Mouse (Mus musculus) embryonic stem cell, embryonic (primary cell): ENCODE data around the gene Neurog1.

ENCODE experiments used
- CTCF ChIA-PET, 4 experiments: fragments of 300-600 bp in 2 of 4; fragments of 350-600 bp in 2 of 4; sonication (Branson Sonifier 250); formaldehyde crosslinking; loops; one replicate each; lab custom pipeline; 2022; ENCODE audit warnings: inconsistent platforms in 2 of 4; lab: Charles Lee
- POLR2A ChIA-PET, 4 experiments: fragments of 300-600 bp in 2 of 4; fragments of 350-600 bp in 2 of 4; sonication (Branson Sonifier 250); formaldehyde crosslinking; loops; one replicate each; lab custom pipeline; 2022; ENCODE audit warnings: antibody characterized with exemption in 4 of 4, inconsistent platforms in 1 of 4; lab: Charles Lee

Neurog1 gene

DNA sequence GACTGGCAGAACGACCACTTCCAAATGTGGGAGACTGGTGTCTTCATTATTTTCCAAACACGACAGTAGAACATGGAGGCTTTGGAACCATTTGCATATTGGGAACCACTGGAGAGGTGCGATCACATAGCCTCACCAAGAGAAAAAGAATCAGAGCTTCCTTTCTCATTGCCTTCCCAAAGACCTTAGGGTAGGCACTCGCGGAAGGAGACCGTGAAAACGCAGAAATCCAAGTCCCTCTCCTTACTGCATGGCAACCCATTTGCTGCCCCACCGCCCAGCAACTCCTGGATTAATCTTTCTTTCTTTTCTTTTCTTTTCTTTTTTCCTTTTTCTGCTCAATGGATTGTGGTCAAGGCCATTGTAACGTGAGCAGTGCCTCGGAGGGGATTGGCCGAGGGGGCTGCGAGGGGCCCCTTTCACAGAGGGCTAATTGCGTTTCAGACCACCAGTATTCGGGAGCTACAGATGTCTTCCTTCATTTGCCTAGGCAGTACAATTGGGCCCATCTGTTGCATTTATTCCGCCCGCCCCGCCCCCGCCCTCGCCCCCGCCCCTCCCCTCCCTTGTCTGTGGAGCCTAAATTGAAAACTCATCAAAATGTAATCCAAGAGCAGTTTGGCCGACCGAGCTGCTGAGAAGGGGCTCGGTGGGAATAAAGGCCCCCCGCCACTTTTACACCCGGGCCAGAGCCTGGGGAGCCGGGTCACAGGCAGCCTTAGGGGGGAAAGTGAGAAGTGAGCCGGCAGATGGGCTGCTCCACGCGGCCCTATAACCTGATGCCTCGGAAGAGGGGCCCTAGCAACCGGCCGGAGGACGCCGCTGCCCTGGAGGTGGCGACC, 43.5 kb downstream of the Neurog1 start:
- CTCF ChIA-PET, result interaction anchor here in 3 of 4 experiments (0.9 to 2.4 kb wide), 6 partner anchors 11 to 227 kb away, joined by 3 to 8 read pairs (median 4); no protein-coding TSS in a partner anchor
- POLR2A ChIA-PET, result interaction anchor here in 2 of 4 experiments (0.6 to 1.1 kb wide), 6 partner anchors 10 to 74 kb away, joined by 3 to 5 read pairs (median 4); no protein-coding TSS in a partner anchor
